Mouse (Mus musculus): Measurements from ENCODE around the gene Ext2.

GRCm38 (mm10) chr2:93690064-93690930 is 132.1 kb downstream of the Ext2 start:
- TF ChIP-seq POLR2A (IDR thresholded peaks at IDR 0.05; ENCODE audit: borderline replicate concordance, control insufficient read depth, low read depth, low read length) = no peak
- TF ChIP-seq CTCF (IDR thresholded peaks at IDR 0.05; ENCODE audit: control insufficient read depth, insufficient read depth, low read length) = no peak

Measured in bone marrow, adult 2 months (tissue).